Mouse (Mus musculus) ovary, postnatal 10 days (tissue): Measurements from ENCODE around the gene Itga8.

ENCODE experiments used
- DNase-seq: peaks from one replicate; pipeline ENCODE4 v3.0.0; 2022; ENCODE audit warnings: low spot score

The Itga8 gene

DNA sequence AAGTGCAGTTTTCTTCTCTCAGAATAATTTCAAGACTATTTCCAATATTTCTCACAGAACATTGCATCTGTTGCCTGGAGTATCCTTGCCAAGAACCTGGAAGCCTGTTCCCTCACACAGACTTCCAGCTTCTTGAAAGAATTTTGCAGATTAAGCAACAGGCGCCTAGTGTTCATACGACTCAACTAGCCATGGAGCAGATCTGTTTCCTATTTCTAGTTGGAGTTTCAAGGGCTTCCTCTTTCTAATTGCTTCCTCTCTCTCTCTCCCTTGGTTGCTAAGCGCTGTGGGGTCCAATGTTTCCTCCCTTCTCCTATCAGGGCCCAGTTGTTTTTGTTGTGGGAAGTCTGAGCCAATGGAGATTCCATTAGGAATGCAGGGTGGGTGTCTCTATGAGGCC, 7.7 kb downstream of the Itga8 start:
- DNase-seq, result no peak

GRCm38 (mm10) chr2:12293458-12293857, 8.3 kb downstream of the Itga8 start:
- DNase-seq, result no peak

GRCm38 (mm10) chr2:12292023-12292820, 9.5 kb downstream of the Itga8 start:
- DNase-seq, result no peak

- no peak for DNase-seq
Observed at GRCm38 (mm10) chr2:12290235-12290634, 11.5 kb downstream of the Itga8 start.

DNA sequence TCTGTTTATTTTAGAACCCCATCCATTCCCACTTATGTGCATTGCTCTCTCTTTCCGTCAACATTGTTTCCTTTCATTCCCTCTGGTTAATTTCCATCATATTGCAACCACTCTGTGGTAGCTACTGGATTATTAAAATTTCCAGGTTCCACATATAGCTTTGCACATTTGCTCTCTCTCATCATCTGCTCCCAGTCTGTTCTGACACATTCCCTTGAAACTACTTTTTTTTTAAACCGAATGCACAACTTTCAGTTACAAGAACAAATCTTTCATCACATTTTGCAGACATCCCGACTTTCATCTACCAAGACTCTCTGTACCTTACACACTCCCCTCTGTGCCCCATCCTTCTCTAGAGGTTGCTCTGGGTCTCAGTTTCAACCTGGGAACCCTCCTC, 13.9 kb downstream of the Itga8 start:
- DNase-seq, result no peak

DNA sequence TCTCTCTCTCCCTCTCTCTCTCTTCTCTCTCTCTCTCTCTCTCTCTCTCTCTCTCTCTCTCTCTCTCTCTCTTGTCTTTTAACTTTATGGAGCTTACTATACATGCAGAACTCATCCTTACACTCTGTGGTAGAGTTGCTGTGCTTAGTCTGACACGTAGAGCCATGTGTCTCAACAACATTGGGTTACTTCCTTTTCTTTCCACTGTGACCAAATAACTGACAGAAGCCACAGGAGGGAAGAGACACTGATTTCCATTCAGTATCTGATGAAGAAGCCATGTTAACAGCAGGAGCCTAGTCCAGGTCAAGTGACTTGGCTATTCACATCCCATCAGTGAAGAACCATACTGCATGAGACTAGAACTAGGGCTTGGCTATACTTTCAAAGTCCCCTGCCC, 21.1 kb downstream of the Itga8 start:
- DNase-seq, result no peak

- no peak for DNase-seq
Observed at GRCm38 (mm10) chr2:12279070-12279612, 22.6 kb downstream of the Itga8 start.

- DNase-seq, result no peak
Observed at GRCm38 (mm10) chr2:12256635-12257317, 44.9 kb downstream of the Itga8 start.

GRCm38 (mm10) chr2:12255901-12256300, 45.8 kb downstream of the Itga8 start:
- no peak for DNase-seq

- DNase-seq, result no peak
Observed at GRCm38 (mm10) chr2:12235345-12235744, 66.4 kb downstream of the Itga8 start.

DNA sequence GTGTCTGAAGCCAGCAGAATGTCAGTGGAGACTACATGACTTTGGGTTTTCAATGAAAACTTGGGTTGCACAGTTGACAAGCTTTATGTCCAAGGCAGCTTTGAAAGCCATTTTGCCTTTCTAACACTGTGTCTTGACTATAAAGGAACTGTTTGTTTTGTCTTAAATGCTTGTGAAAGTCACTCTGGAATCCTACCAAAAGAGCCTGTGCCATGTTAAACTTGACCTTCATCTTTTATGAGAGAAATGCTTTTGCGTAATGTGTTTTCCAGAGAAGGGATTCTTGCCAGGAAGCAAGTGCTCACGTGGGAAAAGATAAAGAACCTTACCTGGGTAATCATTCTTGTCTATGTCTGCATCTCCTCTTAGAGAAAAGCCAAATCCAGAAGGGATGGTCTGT, 72.0 kb downstream of the Itga8 start:
- no peak for DNase-seq

GRCm38 (mm10) chr2:12228335-12228734, 73.4 kb downstream of the Itga8 start:
- DNase-seq, result no peak

- DNase-seq, result no peak
Observed at GRCm38 (mm10) chr2:12227243-12227642, 74.5 kb downstream of the Itga8 start.

DNA sequence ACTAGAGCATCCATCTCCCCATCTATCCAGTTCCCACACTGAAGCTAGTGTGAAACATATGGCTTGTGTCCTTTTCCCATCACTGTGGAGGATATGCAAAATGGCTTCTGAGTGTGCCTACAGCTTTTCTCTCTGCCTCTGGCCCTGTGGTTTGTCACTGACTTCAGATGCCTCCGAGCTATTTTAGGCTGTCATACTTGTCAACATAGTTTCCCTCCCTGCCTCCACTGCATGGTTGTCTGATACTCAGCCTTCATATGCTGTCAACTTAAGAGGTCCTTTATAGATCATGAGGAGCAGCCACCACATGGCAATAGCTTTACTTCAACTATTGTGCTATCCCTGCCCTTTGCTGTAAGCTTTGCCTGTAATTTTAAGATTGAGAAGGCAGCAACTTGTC, 75.4 kb downstream of the Itga8 start:
- DNase-seq, result no peak

DNA sequence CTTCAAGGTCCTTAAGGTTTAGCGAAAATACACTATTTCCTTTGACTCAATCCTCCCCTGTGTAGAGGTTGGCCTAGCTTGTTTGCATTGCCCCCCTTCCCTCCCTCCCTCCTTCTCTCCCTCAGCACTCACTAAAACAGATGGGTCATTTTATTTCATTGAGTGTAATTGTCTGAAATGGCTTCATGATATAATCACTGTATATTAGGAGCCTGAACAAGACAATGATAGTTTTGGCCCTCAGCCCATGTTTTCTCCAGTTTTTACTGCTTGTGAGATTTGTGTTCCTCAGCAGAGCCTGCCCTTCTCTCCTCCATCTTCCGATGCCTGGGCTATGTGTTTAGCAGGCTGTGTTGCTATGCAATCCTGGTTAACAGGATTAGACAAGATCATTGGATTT, 80.1 kb downstream of the Itga8 start:
- DNase-seq, result no peak

GRCm38 (mm10) chr2:12213464-12213790, 88.3 kb downstream of the Itga8 start:
- no peak for DNase-seq

DNA sequence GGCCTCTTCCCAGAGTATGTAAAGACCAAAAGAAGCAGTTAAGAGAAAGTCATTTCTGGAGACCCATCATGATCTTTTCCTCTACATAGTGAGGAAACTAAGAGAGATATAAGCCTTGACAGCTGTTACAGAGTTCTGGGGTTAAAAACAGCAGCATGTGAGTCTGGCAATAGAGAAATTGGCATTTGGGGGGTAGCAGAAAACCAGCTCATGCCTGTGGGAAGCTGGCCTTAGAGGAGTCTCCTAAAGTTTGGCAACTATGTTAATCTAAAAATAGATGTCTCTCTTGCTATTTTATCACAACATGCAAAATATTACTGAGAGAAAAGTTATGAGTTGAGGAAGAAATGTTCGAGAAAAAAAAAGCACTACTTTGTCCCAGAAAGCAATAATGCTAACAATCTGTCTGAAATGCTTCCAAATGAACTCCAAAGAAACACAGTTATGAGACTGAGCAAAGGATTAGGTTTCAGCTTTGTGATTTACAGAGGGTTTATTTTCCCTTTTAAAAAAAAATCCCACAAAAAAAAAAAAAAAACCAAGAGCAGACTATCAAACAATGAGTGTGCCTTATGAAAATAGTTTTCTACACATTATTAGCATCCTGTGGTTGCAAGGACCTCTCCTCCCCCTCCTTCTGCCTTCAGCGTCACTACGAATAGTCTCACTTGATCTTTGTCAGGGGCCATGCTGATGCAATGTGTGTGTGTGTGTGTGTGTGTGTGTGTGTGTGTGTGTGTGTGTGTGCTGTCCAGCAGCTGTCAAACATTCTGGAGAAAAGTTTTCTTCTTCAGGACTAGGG, 88.9 kb downstream of the Itga8 start:
- no peak for DNase-seq

DNA sequence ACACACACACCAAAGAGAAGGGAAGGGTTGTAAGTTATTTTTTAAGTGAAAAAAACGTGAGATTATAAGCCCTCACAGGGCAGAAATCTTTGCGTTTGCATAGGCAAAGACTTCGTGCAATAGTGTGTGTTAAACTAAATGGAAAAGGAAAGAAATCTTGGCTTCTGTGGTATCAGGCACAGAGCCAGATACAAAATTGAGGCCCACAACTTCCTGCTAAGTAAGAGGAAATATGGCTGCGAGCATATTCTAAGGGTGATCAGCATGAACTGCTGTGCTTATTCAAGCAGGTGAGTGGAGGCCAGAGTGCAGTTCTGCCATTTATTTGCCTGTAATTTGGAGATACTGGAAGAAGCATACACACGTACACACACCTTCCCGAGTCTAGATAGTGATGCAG, 93.6 kb downstream of the Itga8 start:
- DNase-seq, result no peak

- DNase-seq, result no peak
Observed at GRCm38 (mm10) chr2:12206353-12206752, 95.4 kb downstream of the Itga8 start.

- DNase-seq, result no peak
Observed at GRCm38 (mm10) chr2:12205875-12206274, 95.8 kb downstream of the Itga8 start.

GRCm38 (mm10) chr2:12203231-12203630, 98.5 kb downstream of the Itga8 start:
- no peak for DNase-seq

- no peak for DNase-seq
Observed at GRCm38 (mm10) chr2:12198699-12199098, 103.0 kb downstream of the Itga8 start.

DNA sequence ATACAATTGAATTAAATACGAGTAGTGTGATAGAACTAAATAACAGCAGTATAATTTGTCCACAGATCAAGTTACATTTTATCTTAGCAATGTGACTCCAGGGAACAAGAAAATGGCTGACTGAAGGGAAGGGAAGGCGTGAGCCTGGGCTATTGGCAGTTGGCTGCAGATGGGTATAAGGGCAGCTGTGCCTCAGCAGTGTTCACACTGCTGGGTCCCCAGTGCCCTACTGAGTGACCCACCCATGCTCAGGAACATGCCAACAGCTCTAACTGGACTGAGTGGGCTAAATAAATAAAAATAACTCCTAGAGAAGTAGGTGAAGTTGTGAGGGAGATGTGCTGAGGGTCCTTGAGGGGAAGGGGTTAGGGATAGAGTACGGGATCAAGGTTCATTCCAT, 103.5 kb downstream of the Itga8 start:
- no peak for DNase-seq
